Mouse (Mus musculus) bone marrow, adult 2 months (tissue): ENCODE measurements around the gene Cirbp.

ENCODE experiments used
- CTCF ChIP-seq: fragments of 200-500 bp; IDR thresholded peaks from 2 replicates; pipeline ENCODE4 v1.5.1; 2011; ENCODE audit warnings: low read length, control low read depth; ENCODE audit not compliant: control insufficient read depth, insufficient read depth
- POLR2A ChIP-seq: fragments of 200-500 bp; IDR thresholded peaks from 2 replicates; pipeline ENCODE4 v1.6.1; 2011; ENCODE audit warnings: low read depth, mild to moderate bottlenecking, control low read depth, low read length, borderline replicate concordance; ENCODE audit not compliant: control insufficient read depth

DNA sequence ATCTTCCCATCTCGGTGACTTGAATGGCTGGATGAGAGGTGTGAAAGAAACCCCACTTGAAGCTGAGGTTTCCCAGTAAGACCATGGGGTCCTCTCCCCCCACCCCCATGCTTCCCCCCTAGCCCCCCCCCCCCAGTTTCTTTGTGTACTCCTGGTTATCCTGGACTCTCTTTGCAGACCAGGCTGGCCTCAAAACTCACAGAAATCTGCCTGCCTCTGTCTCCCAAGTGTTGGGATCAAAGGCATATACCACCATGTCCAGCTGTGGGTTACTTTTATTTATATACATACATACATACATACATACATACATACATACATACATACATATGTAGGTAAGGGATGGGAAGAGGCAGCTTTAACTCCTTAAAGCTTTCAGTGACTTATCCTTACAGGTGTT, 3.3 kb downstream of the Cirbp start:
- TF ChIP-seq POLR2A (no peak), CTCF (no peak)
